Mouse (Mus musculus) liver, postnatal 0 days (tissue): ENCODE results near the gene Grm7.

ENCODE experiments used
- CTCF ChIP-seq: sonication (generic); IDR thresholded peaks from 2 replicates; pipeline ENCODE4 v1.5.1; 2016; ENCODE audit warnings: antibody characterized with exemption, low read depth
- EP300 ChIP-seq: IDR thresholded peaks from 2 replicates; pipeline ENCODE4 v1.6.1; 2016; ENCODE audit warnings: antibody characterized with exemption, low read depth, mild to moderate bottlenecking

GRCm38 (mm10) chr6:110807481-110807880 is 162.1 kb downstream of the Grm7 start:
- TF ChIP-seq CTCF: no peak
- TF ChIP-seq EP300: no peak
